Mouse (Mus musculus) liver, embryonic 14.5 days (tissue): ENCODE measurements at regions not wholly inside any gene's neighbourhood (a gene's known extent, or its start where the extent isn't known, plus 50 kb on each side); places are given as distances from the start of the nearest gene placed in this dataset.

Experiments used
- ATAC-seq: fragments of 200-750 bp; cut with Nextera tagmentation; 2 replicates; pipeline ENCODE4 v1.8.0; 2017; ENCODE audit warnings: moderate number of reproducible peaks, mild to moderate bottlenecking, moderate library complexity; ENCODE audit not compliant: insufficient read depth
- DNase-seq, 3 experiments: peaks; one replicate each; pipeline ENCODE4 v3.0.0-alpha.2; 2012 to 2013; ENCODE audit warnings: low read depth in 3 of 3, low spot score in 3 of 3
- H3K27ac ChIP-seq: fragments of 300-500 bp; sonication (generic); 2 replicates; pipeline ENCODE4 v1.5.1; 2014; ENCODE audit warnings: moderate library complexity, mild to moderate bottlenecking, control low read depth, inconsistent platforms
- H3K27me3 ChIP-seq: fragments of 300-500 bp; sonication (generic); 2 replicates; pipeline ENCODE4 v1.6.1; 2014; ENCODE audit warnings: mild to moderate bottlenecking, low read length, moderate library complexity; ENCODE audit not compliant: control insufficient read depth, insufficient read depth
- H3K36me3 ChIP-seq: fragments of 300-500 bp; sonication (generic); replicated peaks from 2 replicates; pipeline ENCODE4 v1.6.1; 2014; ENCODE audit warnings: low read depth; ENCODE audit not compliant: control insufficient read depth, insufficient read depth
- H3K4me1 ChIP-seq, 2 experiments: fragments of 200-500 bp in 1 of 2; fragments of 300-500 bp in 1 of 2; sonication (generic) in 1 of 2; replicated peaks; 2 replicates each; pipeline ENCODE4 v1.6.1; 2012 to 2014; ENCODE audit warnings: antibody characterized with exemption in 1 of 2, inconsistent platforms in 1 of 2, low read length in 1 of 2; ENCODE audit not compliant: control insufficient read depth in 2 of 2, insufficient read depth in 2 of 2
- H3K4me2 ChIP-seq: fragments of 300-500 bp; sonication (generic); 2 replicates; pipeline ENCODE4 v1.6.1; 2014; ENCODE audit warnings: low read depth, mild to moderate bottlenecking, control low read depth, moderate library complexity
- H3K4me3 ChIP-seq, 2 experiments: fragments of 200-500 bp in 1 of 2; fragments of 300-500 bp in 1 of 2; sonication (generic) in 1 of 2; 2 replicates each; pipeline ENCODE4 v1.5.1; 2012 to 2014; ENCODE audit warnings: low read depth in 2 of 2, low read length in 2 of 2, mild to moderate bottlenecking in 2 of 2, control low read depth in 1 of 2, inconsistent platforms in 1 of 2, moderate library complexity in 1 of 2; ENCODE audit not compliant: insufficient read depth in 1 of 2
- H3K9ac ChIP-seq: fragments of 300-500 bp; sonication (generic); replicated peaks from 2 replicates; pipeline ENCODE4 v1.6.1; 2014; ENCODE audit warnings: mild to moderate bottlenecking, control low read depth, moderate library complexity
- H3K9me3 ChIP-seq: fragments of 300-500 bp; sonication (generic); 2 replicates; pipeline ENCODE4 v1.6.1; 2016; ENCODE audit warnings: low read length, mixed read lengths; ENCODE audit not compliant: control insufficient read depth
- CTCF ChIP-seq: IDR thresholded peaks from 2 replicates; pipeline ENCODE4 v1.5.1; 2016; ENCODE audit warnings: antibody characterized with exemption, low read depth, control low read depth
- EP300 ChIP-seq: IDR thresholded peaks from 2 replicates; pipeline ENCODE4 v1.6.1; 2016; ENCODE audit warnings: antibody characterized with exemption, low read depth
- WGBS: fragments of 180-500 bp; shearing (Covaris S2); extraction: QIAGEN DNeasy Blood & Tissue Kit; methylation state at CpG from one replicate; pipeline ENCODE4 v1.1.7; 2014; ENCODE audit not compliant: insufficient replicate concordance; 5-methylcytosine and 5-hydroxymethylcytosine counted together

- WGBS = 41% methylated on average over 6 of the region's 6 CpGs
- ATAC-seq = no peak
- Histone ChIP-seq H3K27me3 (no peaks in the 10 kb centered on the region), H3K4me2 (no peak overlapping the region), H3K4me3 (no peak overlapping the region), H3K9ac (no peak overlapping the region), H3K9me3 (no peaks in the 10 kb centered on the region), H3K36me3 (no peaks in the 10 kb centered on the region), H3K27ac (no peak overlapping the region), H3K4me1 (no peaks in the 10 kb centered on the region)
- TF ChIP-seq EP300 (no peak), CTCF (no peak)
- DNase-seq = no peak
Observed at GRCm38 (mm10) chr16:7764383-7764782, 660.6 kb downstream of the Tmem114 start.

GRCm38 (mm10) chr16:7728186-7728585 lies 696.8 kb downstream of the Tmem114 start:
- ATAC-seq = no peak
- no peaks in the 10 kb centered on the region for H3K27me3 ChIP-seq
- H3K4me3 ChIP-seq = no peak overlapping the region
- no peak overlapping the region for H3K9ac ChIP-seq
- TF ChIP-seq CTCF (no peak), EP300 (no peak)
- WGBS = 45% methylated on average over 2 of the region's 2 CpGs
- no peak overlapping the region for H3K27ac ChIP-seq
- no peaks in the 10 kb centered on the region for H3K9me3 ChIP-seq
- H3K4me2 ChIP-seq = no peak overlapping the region
- no peaks in the 10 kb centered on the region for H3K4me1 ChIP-seq
- no peak for DNase-seq
- H3K36me3 ChIP-seq = no peaks in the 10 kb centered on the region

GRCm38 (mm10) chr16:7725225-7725624 lies 699.7 kb downstream of the Tmem114 start:
- Histone ChIP-seq H3K4me1 (no peaks in the 10 kb centered on the region), H3K4me3 (no peak overlapping the region), H3K9me3 (no peaks in the 10 kb centered on the region), H3K4me2 (no peak overlapping the region), H3K27me3 (no peaks in the 10 kb centered on the region), H3K9ac (no peak overlapping the region), H3K27ac (no peak overlapping the region), H3K36me3 (no peaks in the 10 kb centered on the region)
- DNase-seq = no peak
- WGBS = 60% methylated on average over 1 of the region's 1 CpGs
- no peak for ATAC-seq
- no peak for TF ChIP-seq EP300
- no peak for TF ChIP-seq CTCF

GRCm38 (mm10) chr16:7701471-7701870 lies 723.5 kb downstream of the Tmem114 start:
- Histone ChIP-seq H3K27me3 (no peaks in the 10 kb centered on the region), H3K9ac (no peak overlapping the region), H3K4me3 (no peak overlapping the region), H3K4me2 (no peak overlapping the region), H3K36me3 (no peaks in the 10 kb centered on the region), H3K4me1 (no peaks in the 10 kb centered on the region), H3K27ac (no peak overlapping the region), H3K9me3 (no peaks in the 10 kb centered on the region)
- ATAC-seq = no peak
- 58% methylated on average over 4 of the region's 4 CpGs for WGBS
- no peak for DNase-seq
- TF ChIP-seq CTCF (no peak), EP300 (no peak)

- Histone ChIP-seq H3K9me3 (no peaks in the 10 kb centered on the region), H3K4me2 (no peak overlapping the region), H3K9ac (no peak overlapping the region), H3K27ac (no peak overlapping the region), H3K36me3 (no peaks in the 10 kb centered on the region), H3K4me1 (no peaks in the 10 kb centered on the region), H3K27me3 (no peaks in the 10 kb centered on the region), H3K4me3 (no peak overlapping the region)
- DNase-seq (no peak), ATAC-seq (no peak)
- TF ChIP-seq CTCF (no peak), EP300 (no peak)
Observed at GRCm38 (mm10) chr16:7685484-7685883, 739.5 kb downstream of the Tmem114 start.
